Mouse (Mus musculus) forebrain, postnatal 0 days (tissue): Measurements from ENCODE around the gene Fibcd1. TPM values are rescaled to one million over a fixed set of nuclear protein-coding genes. Genes with fewer than 3 reads are reported as not detected.

ENCODE experiments used
- ATAC-seq: fragments of 200-750 bp; cut with Nextera tagmentation; 2 replicates; pipeline ENCODE4 v1.8.0; 2017; ENCODE audit warnings: mild to moderate bottlenecking, moderate library complexity
- DNase-seq: peaks from one replicate; pipeline ENCODE4 v3.0.0-alpha.2; 2015
- H3K27ac ChIP-seq: fragments of 300-500 bp; sonication (generic); 2 replicates; pipeline ENCODE4 v1.5.1; 2014; ENCODE audit warnings: low read depth, mild to moderate bottlenecking, antibody characterized with exemption, low read length, moderate library complexity, mixed read lengths
- H3K27me3 ChIP-seq: fragments of 300-500 bp; sonication (generic); 2 replicates; pipeline ENCODE4 v1.6.1; 2014; ENCODE audit warnings: mild to moderate bottlenecking, low read length, mixed read lengths; ENCODE audit not compliant: insufficient read depth
- H3K36me3 ChIP-seq: fragments of 300-500 bp; sonication (generic); 2 replicates; pipeline ENCODE4 v1.6.1; 2014; ENCODE audit warnings: mild to moderate bottlenecking, moderate library complexity; ENCODE audit not compliant: insufficient read depth
- H3K4me1 ChIP-seq: fragments of 300-500 bp; sonication (generic); 2 replicates; pipeline ENCODE4 v1.6.1; 2014; ENCODE audit warnings: antibody characterized with exemption; ENCODE audit not compliant: insufficient read depth
- H3K4me2 ChIP-seq: fragments of 300-500 bp; sonication (generic); 2 replicates; pipeline ENCODE4 v1.6.1; 2014; ENCODE audit warnings: low read depth, mild to moderate bottlenecking, moderate library complexity
- H3K4me3 ChIP-seq: fragments of 300-500 bp; sonication (generic); 2 replicates; pipeline ENCODE4 v1.5.1; 2014; ENCODE audit warnings: low read depth, low read length, mixed read lengths
- H3K9ac ChIP-seq: fragments of 300-500 bp; sonication (generic); 2 replicates; pipeline ENCODE4 v1.6.1; 2014; ENCODE audit warnings: mild to moderate bottlenecking
- H3K9me3 ChIP-seq: fragments of 300-500 bp; sonication (generic); 2 replicates; pipeline ENCODE4 v1.6.1; 2016; ENCODE audit warnings: low read length
- CTCF ChIP-seq: sonication (generic); IDR thresholded peaks from 2 replicates; pipeline ENCODE4 v1.5.1; 2016; ENCODE audit warnings: antibody characterized with exemption, control low read depth, low read depth
- WGBS: fragments of 180-500 bp; shearing (Covaris S2); extraction: QIAGEN DNeasy Blood & Tissue Kit; methylation state at CpG from one replicate; pipeline ENCODE4 v1.1.7; 2014; 5-methylcytosine and 5-hydroxymethylcytosine counted together
- polyA plus RNA-seq: library from polyadenylated mRNA; unstranded; fragments of >200 nt; fragmentation: Nextera tagmentation; extraction: Ambion mirVana; gene quantifications from 2 replicates; pipeline ENCODE4 v1.2.1, GENCODE M21; 2015
- total RNA-seq: library from RNA; depleted of rRNA; stranded (reverse); fragments of >200 nt; gene quantifications from 2 replicates; pipeline ENCODE4 v1.2.3, GENCODE M21; 2014

The Fibcd1 gene
- total and polyA plus RNA-seq, 2 experiments from 2014 or later: 8.5 to 12.7 TPM

DNA sequence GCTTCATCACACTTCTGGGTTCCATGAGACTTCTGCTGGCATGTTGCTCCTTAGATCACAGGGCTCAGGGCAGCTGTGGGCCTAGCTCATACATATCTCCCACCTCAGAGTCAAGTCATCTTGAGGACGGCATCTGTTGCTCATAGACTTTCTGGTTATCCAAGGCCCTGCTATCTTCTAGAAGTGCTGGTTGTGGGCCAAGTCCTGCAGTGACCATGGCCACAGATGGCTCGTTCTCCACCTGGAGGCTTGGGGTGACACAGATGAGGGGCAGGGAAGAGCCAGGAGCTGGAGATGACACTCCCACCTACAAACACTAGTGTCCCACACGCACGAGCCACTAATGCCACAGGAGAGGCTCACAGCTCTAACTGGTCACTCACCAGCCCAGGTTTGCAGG lies 32.2 kb downstream of the Fibcd1 start:
- ATAC-seq (no peak), DNase-seq (no peak)
- Histone ChIP-seq H3K4me2 (no peak overlapping the region), H3K36me3 (no peaks in the 10 kb centered on the region; the same call in 1 of the 2 replicates), H3K27ac (no peak overlapping the region), H3K4me1 (no peaks in the 10 kb centered on the region), H3K4me3 (no peak overlapping the region), H3K9me3 (no peaks in the 10 kb centered on the region), H3K27me3 (no peaks in the 10 kb centered on the region), H3K9ac (no peak overlapping the region)
- no peak for TF ChIP-seq CTCF
- WGBS: 90% methylated on average over 4 of the region's 4 CpGs

DNA sequence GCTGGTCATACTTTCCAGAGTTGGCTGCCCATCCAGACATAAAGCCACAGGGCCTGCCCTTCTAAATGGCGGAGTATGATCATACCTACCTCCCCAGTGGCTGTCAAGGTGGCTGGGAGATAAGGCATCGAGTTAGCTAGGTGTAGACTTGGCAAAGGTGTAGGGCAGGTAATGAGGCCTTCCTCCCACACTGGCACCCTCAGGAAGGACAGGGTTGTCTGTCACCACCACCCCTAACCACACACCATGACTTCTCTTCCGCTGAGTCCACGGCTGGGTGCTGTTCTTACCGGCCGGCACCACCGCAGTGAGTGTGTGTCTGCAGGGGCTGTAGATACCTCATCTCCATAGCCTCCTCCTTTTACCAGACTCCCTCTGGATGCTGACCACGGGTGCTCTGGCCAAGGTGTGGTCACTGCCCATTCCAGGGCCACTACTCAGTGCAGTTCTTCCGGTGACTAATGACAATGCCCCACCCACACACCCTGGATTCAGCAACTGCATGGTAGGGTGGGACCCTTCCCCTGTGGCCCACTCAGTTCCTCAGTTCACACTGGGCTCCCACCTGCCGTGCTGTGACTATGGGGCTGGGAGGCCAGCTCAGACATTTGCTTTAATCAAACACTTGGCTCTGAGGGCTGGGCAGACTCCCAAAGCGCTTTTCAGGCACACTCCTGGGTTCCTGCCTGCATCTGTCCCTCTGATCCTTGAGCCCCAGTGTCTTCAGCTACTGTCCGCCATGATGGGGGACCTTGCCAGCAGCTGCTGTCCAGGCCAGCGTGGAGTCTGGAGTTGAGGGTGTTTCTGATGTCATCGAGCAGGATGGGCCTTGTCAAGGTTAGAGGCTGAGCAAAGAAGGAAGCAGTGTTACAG lies 34.5 kb downstream of the Fibcd1 start:
- DNase-seq: no peak
- 79% methylated on average over 14 of the region's 14 CpGs for WGBS
- no peak for TF ChIP-seq CTCF
- Histone ChIP-seq H3K4me3 (no peak overlapping the region), H3K27ac (no peak overlapping the region), H3K9me3 (no peaks in the 10 kb centered on the region), H3K4me2 (no peak overlapping the region), H3K36me3 (no peaks in the 10 kb centered on the region; the same call in 1 of the 2 replicates), H3K4me1 (peaks cover 4% of the 10 kb centered on the region; the same call in 1 of the 2 replicates), H3K9ac (no peak overlapping the region), H3K27me3 (no peaks in the 10 kb centered on the region)
- no peak for ATAC-seq

DNA sequence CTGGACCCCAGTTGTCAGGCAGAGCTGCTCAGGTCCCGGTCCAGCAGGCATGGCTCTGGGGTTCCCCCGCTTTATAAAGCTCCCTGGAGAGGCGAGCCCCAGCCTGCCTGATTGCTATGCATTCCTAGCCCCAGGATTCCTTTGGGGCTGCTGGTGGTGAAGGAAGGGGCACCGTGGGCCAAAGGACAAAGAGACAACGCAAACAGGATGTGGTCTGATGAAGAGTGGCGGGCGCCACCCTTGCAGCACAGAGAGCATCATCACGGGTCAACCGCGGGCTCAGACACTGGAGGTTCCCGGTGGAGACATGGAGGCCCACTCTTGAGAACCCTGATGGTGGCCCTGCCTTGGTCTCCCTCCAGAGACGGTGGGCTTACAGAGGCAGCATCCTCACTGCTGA lies 35.4 kb downstream of the Fibcd1 start, which contains the start of gene Qrfp:
Qrfp (minus strand) TSS at position 137 of the 400 bp plus-strand sequence.
- DNase-seq (no peak), ATAC-seq (no peak)
- Histone ChIP-seq H3K9me3 (no peaks in the 10 kb centered on the region), H3K27ac (no peak within 1 kb of the TSS), H3K4me3 (no peak within 1 kb of the TSS), H3K4me1 (peaks cover 4% of the 10 kb centered on the region; the same call in 1 of the 2 replicates), H3K27me3 (no peaks in the 10 kb centered on the region), H3K36me3 (no peaks in the 10 kb centered on the region), H3K4me2 (no peak within 1 kb of the TSS), H3K9ac (no peak within 1 kb of the TSS)
- WGBS: 55% methylated on average over 11 of the region's 12 CpGs
- no peak for TF ChIP-seq CTCF

DNA sequence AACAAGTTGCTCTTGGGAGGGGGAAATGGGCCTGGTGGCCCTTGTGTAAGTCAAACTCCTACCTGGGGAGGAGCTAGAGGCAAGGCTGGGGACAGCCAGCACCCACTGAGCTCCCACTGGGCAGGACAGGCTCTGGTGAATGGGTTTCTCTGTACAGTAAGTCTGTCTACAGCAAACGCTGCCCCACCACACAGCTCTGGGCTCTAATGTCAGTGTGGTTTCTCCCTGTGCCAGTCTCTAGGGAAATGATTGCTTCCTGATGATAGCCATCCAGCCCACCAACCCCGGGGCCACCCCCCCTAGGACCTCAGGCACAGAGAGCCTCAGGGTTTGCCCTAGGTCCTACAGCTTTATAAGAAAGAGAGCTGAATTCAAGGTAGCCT lies 36.5 kb downstream of the Fibcd1 start:
- Histone ChIP-seq H3K27me3 (no peaks in the 10 kb centered on the region), H3K36me3 (0 out of 2 replicates have a peak, but pooled peaks cover 1% of the 10 kb centered on the region), H3K9ac (no peak overlapping the region), H3K4me3 (no peak overlapping the region), H3K9me3 (no peaks in the 10 kb centered on the region), H3K4me2 (no peak overlapping the region), H3K27ac (no peak overlapping the region), H3K4me1 (peaks cover 4% of the 10 kb centered on the region; the same call in 1 of the 2 replicates)
- DNase-seq (no peak), ATAC-seq (no peak)
- 56% methylated on average over 2 of the region's 2 CpGs for WGBS
- TF ChIP-seq CTCF: 0 out of 2 replicates have a peak, but pooled peaks have one; percentile 10

DNA sequence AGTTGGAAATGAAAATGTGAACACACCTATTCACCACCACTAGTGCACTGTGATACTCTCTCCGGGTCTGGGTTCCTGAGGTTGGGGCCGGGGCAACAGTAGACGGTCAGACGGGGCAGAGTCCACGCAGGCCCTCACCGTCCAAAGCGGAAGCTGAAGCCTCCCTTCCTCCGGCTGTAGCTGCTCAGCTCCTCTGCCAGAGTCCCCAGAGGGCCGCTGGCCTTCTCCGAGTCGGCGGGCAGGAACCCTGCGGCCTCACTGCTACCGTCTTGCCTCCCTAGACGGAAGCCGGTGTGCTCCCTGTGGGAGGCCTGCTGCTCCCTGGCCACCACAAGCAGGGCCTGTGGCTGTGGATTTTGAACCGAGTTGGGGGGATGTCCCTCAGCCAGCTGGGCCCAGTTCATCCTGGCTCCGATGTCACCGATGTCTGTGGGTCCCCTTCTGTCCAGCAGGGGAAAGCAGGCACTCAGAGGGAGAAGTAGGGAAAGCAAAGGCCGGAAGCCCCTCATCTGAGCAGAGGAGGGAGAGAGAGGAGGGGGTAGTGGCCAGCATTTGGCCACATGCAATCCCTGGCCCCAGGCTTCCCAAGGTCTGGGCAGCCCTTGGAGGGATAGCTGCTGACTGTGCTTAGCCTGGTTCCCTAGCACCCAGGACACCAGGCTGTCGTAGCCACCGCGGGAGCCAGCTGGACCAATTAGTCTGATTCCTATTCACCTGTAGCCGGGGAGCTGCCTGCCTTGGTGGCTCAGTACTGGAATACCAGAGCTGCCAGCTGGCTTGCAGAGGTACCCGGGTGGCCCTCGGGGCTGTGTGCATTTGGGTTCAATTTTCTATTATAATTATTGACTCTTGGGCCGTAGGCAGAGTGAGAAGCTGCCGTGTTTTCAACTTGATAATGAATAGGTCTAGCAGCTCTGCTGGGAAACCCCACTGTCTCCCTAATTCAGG lies 37.1 kb downstream of the Fibcd1 start:
- Histone ChIP-seq H3K9me3 (no peaks in the 10 kb centered on the region), H3K4me2 (no peak overlapping the region), H3K36me3 (0 out of 2 replicates have a peak, but pooled peaks cover 7% of the 10 kb centered on the region), H3K27ac (no peak overlapping the region), H3K27me3 (no peaks in the 10 kb centered on the region), H3K4me3 (no peak overlapping the region), H3K4me1 (peaks cover 4% of the 10 kb centered on the region; the same call in 1 of the 2 replicates), H3K9ac (no peak overlapping the region)
- ATAC-seq (peak; percentile 32; the same call in 1 of the 2 replicates), DNase-seq (no peak)
- WGBS: 43% methylated on average over 28 of the region's 28 CpGs
- TF ChIP-seq CTCF: peak; percentile 41

DNA sequence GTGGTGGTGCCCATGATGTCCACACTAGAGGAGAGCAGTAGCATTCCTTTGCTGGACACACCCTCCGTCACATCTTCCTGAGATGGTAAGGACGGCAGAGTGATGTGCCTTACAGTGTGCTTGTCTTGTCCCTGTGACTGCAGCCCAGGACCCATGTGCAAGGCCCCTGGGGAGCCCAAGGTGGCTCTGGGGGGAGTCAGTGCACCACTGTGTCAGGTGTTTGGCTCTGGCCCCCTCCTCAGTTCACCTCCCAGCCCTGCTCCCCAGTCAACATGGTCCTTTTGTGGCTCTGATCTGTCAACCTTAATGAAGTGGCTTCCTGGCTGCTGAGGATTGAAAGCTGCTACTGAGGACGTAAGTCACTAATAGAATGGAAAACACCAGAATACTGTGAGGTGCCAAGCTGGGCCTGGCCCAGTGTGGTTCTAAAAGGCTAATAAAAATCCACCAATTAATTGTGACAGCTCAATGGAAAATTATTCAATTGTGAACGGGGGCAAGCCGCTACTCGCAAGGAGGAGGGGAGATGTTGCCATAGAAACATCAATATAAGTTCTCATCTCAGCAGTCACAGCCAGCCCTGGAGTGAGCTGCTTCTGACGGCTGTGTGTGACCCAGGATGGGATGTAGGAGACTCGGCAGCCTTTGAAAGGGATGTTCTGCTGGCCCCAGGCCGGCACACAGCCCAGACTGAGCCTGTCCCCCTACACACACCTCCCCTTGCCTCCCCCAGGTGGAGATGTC lies 39.0 kb downstream of the Fibcd1 start:
- Histone ChIP-seq H3K4me1 (peaks cover 4% of the 10 kb centered on the region; the same call in 1 of the 2 replicates), H3K36me3 (peaks cover 18% of the 10 kb centered on the region), H3K4me2 (no peak overlapping the region), H3K27me3 (no peaks in the 10 kb centered on the region), H3K27ac (no peak overlapping the region), H3K4me3 (no peak overlapping the region), H3K9ac (no peak overlapping the region), H3K9me3 (no peaks in the 10 kb centered on the region)
- 19% methylated on average over 9 of the region's 9 CpGs for WGBS
- peak; percentile 70 for ATAC-seq
- no peak for TF ChIP-seq CTCF
- DNase-seq: peak; percentile 47
